Mouse (Mus musculus) embryo, embryonic 10 days (tissue): Measurements from ENCODE around the gene Dpp4.

ENCODE experiments used
- DNase-seq: peaks from one replicate; pipeline ENCODE4 v3.0.0-alpha.2; 2015; ENCODE audit warnings: low spot score

Dpp4 gene

GRCm38 (mm10) chr2:62408701-62409201 lies 3.3 kb downstream of the Dpp4 start:
- DNase-seq: no peak

GRCm38 (mm10) chr2:62408216-62408615 lies 3.8 kb downstream of the Dpp4 start:
- no peak for DNase-seq

- DNase-seq: no peak
Observed at GRCm38 (mm10) chr2:62403556-62404135, 8.4 kb downstream of the Dpp4 start.

- no peak for DNase-seq
Observed at GRCm38 (mm10) chr2:62401011-62401410, 11.0 kb downstream of the Dpp4 start.

- DNase-seq: no peak
Observed at GRCm38 (mm10) chr2:62399832-62400231, 12.2 kb downstream of the Dpp4 start.

- no peak for DNase-seq
Observed at GRCm38 (mm10) chr2:62399361-62399760, 12.7 kb downstream of the Dpp4 start.

- DNase-seq: no peak
Observed at GRCm38 (mm10) chr2:62398115-62398875, 13.7 kb downstream of the Dpp4 start.

- DNase-seq: no peak
Observed at GRCm38 (mm10) chr2:62397661-62398060, 14.4 kb downstream of the Dpp4 start.

- DNase-seq: no peak
Observed at GRCm38 (mm10) chr2:62396799-62397198, 15.2 kb downstream of the Dpp4 start.

GRCm38 (mm10) chr2:62394800-62395199 lies 17.2 kb downstream of the Dpp4 start:
- DNase-seq: no peak

GRCm38 (mm10) chr2:62392098-62392497 lies 19.9 kb downstream of the Dpp4 start:
- DNase-seq: no peak

- DNase-seq: no peak
Observed at GRCm38 (mm10) chr2:62390961-62391461, 21.0 kb downstream of the Dpp4 start.

GRCm38 (mm10) chr2:62390305-62390704 lies 21.7 kb downstream of the Dpp4 start:
- no peak for DNase-seq

- DNase-seq: no peak
Observed at GRCm38 (mm10) chr2:62388841-62389240, 23.2 kb downstream of the Dpp4 start.

- no peak for DNase-seq
Observed at GRCm38 (mm10) chr2:62383196-62383595, 28.8 kb downstream of the Dpp4 start.

- DNase-seq: no peak
Observed at GRCm38 (mm10) chr2:62382440-62382839, 29.6 kb downstream of the Dpp4 start.

GRCm38 (mm10) chr2:62381756-62382155 lies 30.3 kb downstream of the Dpp4 start:
- DNase-seq: no peak

GRCm38 (mm10) chr2:62373692-62374091 lies 38.3 kb downstream of the Dpp4 start:
- no peak for DNase-seq

GRCm38 (mm10) chr2:62370048-62370447 lies 42.0 kb downstream of the Dpp4 start:
- no peak for DNase-seq

- DNase-seq: no peak
Observed at GRCm38 (mm10) chr2:62368349-62369053, 43.5 kb downstream of the Dpp4 start.

- no peak for DNase-seq
Observed at GRCm38 (mm10) chr2:62363606-62364005, 48.4 kb downstream of the Dpp4 start.

GRCm38 (mm10) chr2:62362211-62362610 lies 49.8 kb downstream of the Dpp4 start:
- no peak for DNase-seq

GRCm38 (mm10) chr2:62361514-62361913 lies 50.5 kb downstream of the Dpp4 start:
- no peak for DNase-seq
